13 mouse cellular contexts compared by ENCODE assay signal in the genomic region with DNA sequence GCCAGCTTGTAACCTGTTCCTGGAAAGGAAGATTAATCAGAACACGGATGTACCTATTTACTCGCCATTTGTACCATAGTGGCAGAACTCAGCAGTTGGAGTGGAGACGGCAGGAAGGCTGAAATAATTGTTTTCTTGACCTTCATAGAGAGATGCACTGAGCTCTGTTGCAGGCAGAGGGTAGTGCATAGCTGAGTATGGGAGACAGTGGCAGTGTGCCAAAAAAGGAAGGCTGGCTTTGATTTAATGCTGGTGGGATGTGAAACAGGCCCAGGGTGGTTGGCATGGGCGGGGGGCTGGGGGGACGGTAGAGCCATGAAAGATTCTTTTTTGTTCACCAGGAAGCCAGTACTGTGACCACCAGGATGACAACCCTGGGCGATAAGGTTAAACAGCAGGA.
A peak's percentile ranks its signal among the peaks of the same experiment; 100 is the strongest.
DNase-seq lines count a peak whose midpoint lies in the region; ATAC-seq and TF ChIP-seq lines count a peak whose summit lies in the region.
"Had no signal": no experiment of that assay in that cellular context is flagged by ENCODE, and none has a peak within 500 bp of the region (broad histone marks: within the 10 kb centered on the region; RNA-seq: fewer than 3 reads in every experiment).

No protein-coding gene starts in this region.

- TF ChIP-seq CTCF in cerebellum, adult 2 months (IDR thresholded peaks at IDR 0.05; ENCODE audit: borderline replicate concordance, insufficient read depth, low read depth, low read length), result peak; percentile 42; the same call in 1 of the 2 replicates
- TF ChIP-seq CTCF in layer of hippocampus, adult 2 months (conservative IDR thresholded peaks at IDR 0.05), result peak; percentile 54

- H3K27ac ChIP-seq in cerebellum, adult 2 months (ENCODE audit: insufficient read depth, low read length), result no peak overlapping the region
- H3K27ac ChIP-seq in layer of hippocampus, adult 2 months, result no peak overlapping the region
- H3K27ac ChIP-seq: macrophage had no signal

- no peak for DNase-seq in cerebellum, adult 2 months
- no peak for DNase-seq in cerebellum, adult 8-10 months
- DNase-seq in layer of hippocampus, adult 2 months (ENCODE audit: low spot score in 2 of 2), result no peak
- DNase-seq in layer of hippocampus, adult 8-10 months (ENCODE audit: low spot score in 2 of 2), result no peak
- peak; percentile 29 for DNase-seq in right cerebral cortex, postnatal 14 days
- no peak for DNase-seq in right cerebral cortex, adult 18-20 months
- DNase-seq: heart, adult 18-20 months; kidney, adult 8-10 months had no signal

- 29% methylated on average over 6 of the region's 6 CpGs for WGBS in cerebellum, adult 2 months

- H3K4me1 ChIP-seq in cerebellum, adult 2 months (ENCODE audit: control insufficient read depth, insufficient read depth, low read length), result no peaks in the 10 kb centered on the region

- no peak overlapping the region for H3K4me3 ChIP-seq in cerebellum, adult 2 months (replicated peaks; ENCODE audit: insufficient read depth, low read depth, low read length)
- H3K4me3 ChIP-seq in layer of hippocampus, adult 2 months, result no peak overlapping the region
- H3K4me3 ChIP-seq: erythroblast, embryonic 14.5 days had no signal

- no peaks in the 10 kb centered on the region for H3K27me3 ChIP-seq in cerebellum, adult 2 months (ENCODE audit: control insufficient read depth, insufficient read depth, low read length)
- H3K27me3 ChIP-seq: Patski had no signal

- ATAC-seq in erythroid progenitor cell, adult 5-6 weeks (replicated peaks; ENCODE audit: low FRiP score, poor library complexity, severe bottlenecking), result no peak
- ATAC-seq in CD4-positive, CD25-positive, alpha-beta regulatory T cell, adult 4 months, result no peak
- ATAC-seq: Patski had no signal

- no peak for TF ChIP-seq POLR2A in cerebellum, adult 2 months (IDR thresholded peaks at IDR 0.05; ENCODE audit: borderline replicate concordance, insufficient read depth, low read length)
